Mouse (Mus musculus): Measurements from ENCODE around the gene Gprc5d. TPM values are rescaled to one million over a fixed set of nuclear protein-coding genes. Genes with fewer than 3 reads are reported as not detected.

Gene Gprc5d
- polyA plus RNA-seq, 1 experiment from 2014 or later, result 0.07 TPM

DNA sequence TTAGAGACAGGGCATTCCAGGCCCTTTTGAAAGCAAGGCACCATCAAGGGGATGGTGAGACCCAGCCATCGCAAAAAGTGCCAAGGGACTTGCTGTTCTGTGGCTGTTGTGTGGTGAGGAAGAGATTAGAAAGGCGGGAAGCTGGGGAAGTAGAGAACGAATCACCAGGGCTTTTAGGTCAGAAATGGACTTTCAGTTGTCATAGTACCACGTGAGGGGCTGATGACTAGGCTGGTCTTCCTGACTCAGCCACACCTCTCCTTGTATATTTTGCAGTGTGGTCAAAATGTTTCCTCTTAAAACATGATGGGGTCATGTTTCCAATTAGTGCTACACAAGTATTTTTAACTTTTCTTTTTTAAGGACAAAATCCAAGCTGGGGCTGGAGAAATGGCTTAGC lies 17.7 kb upstream of the Gprc5d start:
- no peak for TF ChIP-seq CTCF (IDR thresholded peaks at IDR 0.05; ENCODE audit: low read depth)
- no peak overlapping the region for H3K27ac ChIP-seq (replicated peaks)
- 80% methylated on average over 4 of the region's 4 CpGs for WGBS
- H3K4me3 ChIP-seq (ENCODE audit: low read depth, low read length), result no peak overlapping the region
- DNase-seq (ENCODE audit: low spot score) (no peak), ATAC-seq (ENCODE audit: low FRiP score, low TSS enrichment) (no peak)
- no peaks in the 10 kb centered on the region; the same call in 1 of the 2 replicates for H3K36me3 ChIP-seq (ENCODE audit: control insufficient read depth, insufficient read depth, low read length)
- no peaks in the 10 kb centered on the region for H3K27me3 ChIP-seq (ENCODE audit: control insufficient read depth, insufficient read depth, low read length)
- no peaks in the 10 kb centered on the region for H3K4me1 ChIP-seq (replicated peaks; ENCODE audit: control insufficient read depth, insufficient read depth)
- no peak overlapping the region for H3K9ac ChIP-seq (ENCODE audit: low read length)
- H3K9me3 ChIP-seq (ENCODE audit: control insufficient read depth, low read length), result no peaks in the 10 kb centered on the region
- no peak overlapping the region for H3K4me2 ChIP-seq (replicated peaks; ENCODE audit: low read depth)

DNA sequence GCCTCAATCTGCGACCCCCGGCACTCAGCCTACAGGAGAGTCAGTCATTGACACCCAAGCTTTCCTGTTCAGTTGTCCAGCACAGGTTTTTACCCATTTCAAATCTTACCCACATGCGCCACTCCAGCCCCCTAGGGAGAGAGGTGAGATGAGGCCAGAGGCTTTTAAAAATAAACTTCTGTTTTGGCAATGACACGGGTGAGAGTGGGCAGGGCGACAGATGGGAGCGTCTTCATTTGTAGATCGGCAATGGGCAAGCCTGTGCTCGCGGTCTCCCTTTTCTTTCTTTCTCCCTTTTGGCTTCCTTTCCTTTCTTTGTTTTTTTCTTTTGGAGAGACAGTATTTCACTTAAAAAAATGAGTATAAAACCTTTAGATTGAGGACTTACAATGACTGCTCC lies 15.4 kb upstream of the Gprc5d start:
- no peak overlapping the region for H3K27ac ChIP-seq (replicated peaks)
- TF ChIP-seq EP300 (optimal IDR thresholded peaks at IDR 0.05) (no peak), CTCF (IDR thresholded peaks at IDR 0.05; ENCODE audit: low read depth) (no peak)
- no peak overlapping the region for H3K4me2 ChIP-seq (replicated peaks; ENCODE audit: low read depth)
- H3K4me1 ChIP-seq (replicated peaks; ENCODE audit: control insufficient read depth, insufficient read depth), result no peaks in the 10 kb centered on the region
- WGBS, result 89% methylated on average over 9 of the region's 9 CpGs
- no peaks in the 10 kb centered on the region; the same call in 1 of the 2 replicates for H3K36me3 ChIP-seq (ENCODE audit: control insufficient read depth, insufficient read depth, low read length)
- H3K4me3 ChIP-seq (ENCODE audit: low read depth, low read length), result no peak overlapping the region
- no peak for ATAC-seq (ENCODE audit: low FRiP score, low TSS enrichment)
- no peaks in the 10 kb centered on the region for H3K9me3 ChIP-seq (ENCODE audit: control insufficient read depth, low read length)
- no peak for DNase-seq (ENCODE audit: low spot score)
- H3K9ac ChIP-seq (ENCODE audit: low read length), result no peak overlapping the region
- no peaks in the 10 kb centered on the region for H3K27me3 ChIP-seq (ENCODE audit: control insufficient read depth, insufficient read depth, low read length)

DNA sequence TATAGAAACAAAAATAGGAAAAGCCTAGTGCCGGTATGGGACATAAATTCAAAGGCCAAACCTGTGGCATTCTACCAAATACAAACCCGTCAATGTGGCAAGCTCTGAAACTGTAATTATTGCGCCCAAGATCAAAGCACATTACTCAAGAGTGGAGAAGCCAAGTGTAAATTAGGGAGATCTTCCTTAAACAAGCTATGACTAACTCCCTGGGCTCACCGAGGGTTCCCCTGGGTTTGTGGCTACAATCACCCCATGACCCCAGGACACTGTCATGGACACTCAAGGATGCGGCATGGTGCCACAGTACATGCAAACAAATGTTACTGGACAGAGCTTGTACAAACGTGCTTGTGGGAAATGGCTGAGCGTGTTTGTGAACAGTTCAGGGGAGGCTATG lies 15.0 kb upstream of the Gprc5d start:
- 83% methylated on average over 7 of the region's 7 CpGs for WGBS
- H3K9me3 ChIP-seq (ENCODE audit: control insufficient read depth, low read length), result no peaks in the 10 kb centered on the region
- ATAC-seq (ENCODE audit: low FRiP score, low TSS enrichment) (no peak), DNase-seq (ENCODE audit: low spot score) (no peak)
- no peak overlapping the region for H3K4me3 ChIP-seq (ENCODE audit: low read depth, low read length)
- no peak overlapping the region for H3K4me2 ChIP-seq (replicated peaks; ENCODE audit: low read depth)
- H3K9ac ChIP-seq (ENCODE audit: low read length), result no peak overlapping the region
- no peaks in the 10 kb centered on the region for H3K4me1 ChIP-seq (replicated peaks; ENCODE audit: control insufficient read depth, insufficient read depth)
- no peak overlapping the region for H3K27ac ChIP-seq (replicated peaks)
- TF ChIP-seq CTCF (IDR thresholded peaks at IDR 0.05; ENCODE audit: low read depth) (no peak), EP300 (optimal IDR thresholded peaks at IDR 0.05) (no peak)
- no peaks in the 10 kb centered on the region; the same call in 1 of the 2 replicates for H3K36me3 ChIP-seq (ENCODE audit: control insufficient read depth, insufficient read depth, low read length)
- H3K27me3 ChIP-seq (ENCODE audit: control insufficient read depth, insufficient read depth, low read length), result no peaks in the 10 kb centered on the region

DNA sequence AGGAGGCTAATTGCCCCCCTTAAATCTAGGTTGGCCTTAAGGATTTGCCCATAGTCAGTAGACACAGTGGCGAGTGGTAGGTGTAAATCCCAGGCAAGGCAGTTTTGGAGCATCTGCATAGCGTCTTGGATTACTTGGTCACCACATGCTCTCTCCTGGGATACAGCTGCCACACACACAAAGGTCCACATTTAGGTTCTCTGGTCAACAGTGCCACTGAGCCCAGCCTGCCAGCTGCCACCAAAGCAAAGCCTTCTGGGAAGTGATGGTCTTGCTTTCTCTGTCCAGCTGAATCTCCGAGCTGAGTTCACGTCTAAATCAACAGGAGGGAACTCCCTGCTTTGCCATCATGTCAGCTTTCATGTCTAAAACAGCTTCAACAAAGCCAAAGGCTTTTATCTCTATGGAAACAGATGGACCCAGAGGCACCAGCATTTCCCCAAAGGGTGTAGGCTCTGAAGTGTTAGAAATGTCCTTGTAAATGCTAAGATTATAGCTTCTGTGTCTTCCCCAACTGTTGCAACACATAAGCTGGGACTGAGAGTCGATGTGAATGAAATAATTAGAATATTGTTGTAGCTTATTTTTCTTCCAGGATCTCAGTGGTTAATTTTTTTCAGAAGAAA lies 6.8 kb upstream of the Gprc5d start:
- DNase-seq (ENCODE audit: low spot score) (no peak), ATAC-seq (ENCODE audit: low FRiP score, low TSS enrichment) (no peak)
- no peaks in the 10 kb centered on the region for H3K27me3 ChIP-seq (ENCODE audit: control insufficient read depth, insufficient read depth, low read length)
- no peak overlapping the region for H3K4me3 ChIP-seq (ENCODE audit: low read depth, low read length)
- TF ChIP-seq EP300 (optimal IDR thresholded peaks at IDR 0.05) (no peak), CTCF (IDR thresholded peaks at IDR 0.05; ENCODE audit: low read depth) (no peak)
- no peaks in the 10 kb centered on the region for H3K4me1 ChIP-seq (replicated peaks; ENCODE audit: control insufficient read depth, insufficient read depth)
- no peak overlapping the region for H3K27ac ChIP-seq (replicated peaks)
- no peak overlapping the region for H3K4me2 ChIP-seq (replicated peaks; ENCODE audit: low read depth)
- H3K36me3 ChIP-seq (ENCODE audit: control insufficient read depth, insufficient read depth, low read length), result no peaks in the 10 kb centered on the region
- H3K9me3 ChIP-seq (ENCODE audit: control insufficient read depth, low read length), result no peaks in the 10 kb centered on the region
- WGBS, result 61% methylated on average over 5 of the region's 5 CpGs
- H3K9ac ChIP-seq (ENCODE audit: low read length), result no peak overlapping the region

DNA sequence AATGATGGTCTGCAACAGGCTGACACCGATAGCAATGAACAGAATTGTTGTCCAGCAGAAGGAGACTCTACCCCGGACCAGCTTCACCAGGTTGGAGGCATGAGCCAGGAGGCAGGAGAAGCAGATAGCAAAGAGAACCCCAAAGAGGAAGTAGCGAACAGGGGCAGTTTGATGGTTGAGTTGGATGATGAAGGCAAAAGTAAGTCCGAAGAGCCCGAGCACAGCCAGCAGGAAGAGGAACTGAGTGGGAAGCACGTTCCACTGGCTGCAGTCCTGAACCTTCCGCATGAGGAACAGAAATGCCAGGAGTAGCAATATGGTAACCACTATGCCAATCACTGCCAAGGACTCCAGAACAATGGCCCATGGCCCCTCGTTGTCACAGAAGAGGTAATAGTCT lies 1.6 kb downstream of the Gprc5d start:
- Histone ChIP-seq H3K4me1 (replicated peaks; ENCODE audit: control insufficient read depth, insufficient read depth) (no peaks in the 10 kb centered on the region), H3K27me3 (ENCODE audit: control insufficient read depth, insufficient read depth, low read length) (no peaks in the 10 kb centered on the region), H3K9me3 (ENCODE audit: control insufficient read depth, low read length) (no peaks in the 10 kb centered on the region), H3K27ac (replicated peaks) (no peak overlapping the region), H3K9ac (ENCODE audit: low read length) (no peak overlapping the region), H3K36me3 (ENCODE audit: control insufficient read depth, insufficient read depth, low read length) (no peaks in the 10 kb centered on the region), H3K4me2 (replicated peaks; ENCODE audit: low read depth) (no peak overlapping the region), H3K4me3 (ENCODE audit: low read depth, low read length) (no peak overlapping the region)
- no peak for DNase-seq (ENCODE audit: low spot score)
- 90% methylated on average over 8 of the region's 8 CpGs for WGBS
- ATAC-seq (ENCODE audit: low FRiP score, low TSS enrichment), result no peak
- TF ChIP-seq EP300 (optimal IDR thresholded peaks at IDR 0.05), result no peak

DNA sequence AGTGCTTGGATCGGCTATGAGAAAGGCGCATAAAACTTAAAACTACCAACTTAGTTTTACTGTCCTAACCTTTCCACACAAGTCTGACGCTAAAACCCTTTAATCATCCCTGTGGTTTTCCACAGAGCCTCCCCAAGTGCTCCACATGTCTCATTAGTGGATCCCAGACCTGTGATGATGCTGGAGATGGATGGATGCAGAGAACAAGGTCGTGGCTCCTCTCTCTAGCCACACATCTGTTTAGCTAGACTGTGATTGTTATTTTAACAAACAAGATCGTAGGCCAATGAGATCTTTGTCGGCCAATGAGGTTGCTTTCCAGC lies 5.0 kb downstream of the Gprc5d start:
- Histone ChIP-seq H3K27ac (replicated peaks) (no peak overlapping the region), H3K9ac (ENCODE audit: low read length) (no peak overlapping the region), H3K4me3 (ENCODE audit: low read depth, low read length) (no peak overlapping the region), H3K9me3 (ENCODE audit: control insufficient read depth, low read length) (no peaks in the 10 kb centered on the region), H3K36me3 (ENCODE audit: control insufficient read depth, insufficient read depth, low read length) (no peaks in the 10 kb centered on the region), H3K4me1 (replicated peaks; ENCODE audit: control insufficient read depth, insufficient read depth) (no peaks in the 10 kb centered on the region), H3K4me2 (replicated peaks; ENCODE audit: low read depth) (no peak overlapping the region), H3K27me3 (ENCODE audit: control insufficient read depth, insufficient read depth, low read length) (no peaks in the 10 kb centered on the region)
- no peak for ATAC-seq (ENCODE audit: low FRiP score, low TSS enrichment)
- TF ChIP-seq EP300 (optimal IDR thresholded peaks at IDR 0.05) (no peak), CTCF (IDR thresholded peaks at IDR 0.05; ENCODE audit: low read depth) (no peak)
- 24% methylated on average over 6 of the region's 6 CpGs for WGBS
- no peak for DNase-seq (ENCODE audit: low spot score)
